Mouse (Mus musculus): ENCODE results near the gene Chrna3. TPM values are rescaled to one million over a fixed set of nuclear protein-coding genes. Genes with fewer than 3 reads are reported as not detected.

Chrna3 gene
- polyA plus RNA-seq, 1 experiment from 2014 or later: 5.4 TPM

DNA sequence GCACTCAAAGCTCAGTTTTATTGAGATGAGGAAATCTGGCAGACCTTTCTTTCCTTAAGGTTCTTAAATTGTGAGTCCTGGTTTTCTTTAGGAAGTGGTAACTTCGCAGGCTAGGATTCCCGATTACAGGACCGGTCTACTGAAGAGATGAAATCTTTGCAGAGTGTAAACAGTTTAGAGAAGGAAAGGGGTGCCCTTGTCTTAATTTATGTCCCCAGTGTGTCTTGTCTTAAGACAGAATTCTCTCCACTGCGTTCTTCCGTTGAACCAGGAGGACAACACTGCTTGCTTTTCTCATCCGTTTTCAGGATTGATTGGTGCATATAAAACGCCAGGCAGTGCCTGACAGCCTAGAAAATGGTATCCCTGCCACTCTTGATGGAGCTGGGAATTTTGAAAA, 44.0 kb downstream of the Chrna3 start:
- no peaks in the 10 kb centered on the region for H3K9me3 ChIP-seq (ENCODE audit: control insufficient read depth)
- H3K4me2 ChIP-seq (replicated peaks; ENCODE audit: low read depth): peak overlapping the region; percentile 99
- no peaks in the 10 kb centered on the region for H3K36me3 ChIP-seq (ENCODE audit: control insufficient read depth, insufficient read depth)
- H3K27me3 ChIP-seq (replicated peaks; ENCODE audit: control insufficient read depth, insufficient read depth, low read length): peaks cover 39% of the 10 kb centered on the region
- H3K27ac ChIP-seq (ENCODE audit: low read depth, low read length): no peak overlapping the region
- H3K4me3 ChIP-seq (ENCODE audit: low read depth, low read length): peak overlapping the region; percentile 63; the same call in 1 of the 2 replicates
- no peak for ATAC-seq
- no peaks in the 10 kb centered on the region for H3K4me1 ChIP-seq (replicated peaks; ENCODE audit: control insufficient read depth, insufficient read depth, low read length)
- 0 out of 2 replicates have a peak overlapping the region, but pooled peaks have one; percentile 7 for H3K9ac ChIP-seq (ENCODE audit: low read depth, low read length)
- 14% methylated on average over 7 of the region's 7 CpGs for WGBS
- TF ChIP-seq CTCF (IDR thresholded peaks at IDR 0.05; ENCODE audit: low read depth): no peak

DNA sequence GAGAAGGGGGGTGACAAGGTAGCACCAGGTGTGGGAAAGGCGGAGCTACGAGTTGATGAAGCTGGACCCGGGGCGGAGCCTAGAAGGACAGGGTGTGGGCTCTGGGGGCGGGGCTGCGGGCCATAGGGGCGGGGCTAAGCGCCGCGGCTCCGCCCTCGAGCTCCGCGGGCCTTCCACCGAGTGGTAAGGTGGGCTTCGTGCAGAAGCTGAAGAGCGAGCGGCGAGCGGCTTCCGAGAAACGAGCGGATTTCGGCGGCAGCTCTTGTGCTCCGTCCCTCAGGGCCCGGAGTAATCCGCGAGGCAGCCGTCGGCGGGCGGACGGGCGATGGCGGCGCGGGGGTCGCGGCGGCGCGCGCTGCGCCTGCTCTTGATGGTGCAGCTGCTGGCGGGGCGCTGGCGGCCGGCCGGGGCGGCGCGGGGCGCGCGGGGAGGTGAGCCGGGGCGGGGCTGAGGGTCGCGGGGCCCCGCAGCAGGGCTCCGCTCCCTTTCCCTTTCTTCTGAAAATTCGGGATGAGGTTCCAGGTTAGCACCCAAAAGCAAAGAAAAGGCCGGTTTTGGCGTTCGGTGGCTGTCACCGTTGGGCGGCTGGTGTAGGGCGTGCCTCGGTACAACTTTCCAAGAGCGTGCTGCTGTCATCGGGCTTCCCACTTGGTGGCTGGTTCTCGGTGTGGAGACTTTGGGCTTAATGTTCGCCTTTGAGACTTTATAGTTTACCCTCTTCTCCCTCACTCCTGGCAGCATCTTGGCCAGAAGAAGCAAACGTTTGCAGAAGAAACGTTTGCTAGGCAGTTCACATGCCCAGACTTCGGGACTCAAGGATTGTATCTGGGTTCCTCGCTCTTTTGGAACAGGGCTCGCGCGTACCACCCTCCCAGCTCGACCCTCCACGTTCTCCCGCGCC, 44.8 kb downstream of the Chrna3 start:
- no peak for TF ChIP-seq CTCF (IDR thresholded peaks at IDR 0.05; ENCODE audit: low read depth)
- Histone ChIP-seq H3K27ac (ENCODE audit: low read depth, low read length) (no peak overlapping the region), H3K9me3 (ENCODE audit: control insufficient read depth) (no peaks in the 10 kb centered on the region), H3K27me3 (replicated peaks; ENCODE audit: control insufficient read depth, insufficient read depth, low read length) (peaks cover 42% of the 10 kb centered on the region), H3K36me3 (ENCODE audit: control insufficient read depth, insufficient read depth) (no peaks in the 10 kb centered on the region), H3K9ac (ENCODE audit: low read depth, low read length) (peak overlapping the region; percentile 37; the same call in 1 of the 2 replicates), H3K4me1 (replicated peaks; ENCODE audit: control insufficient read depth, insufficient read depth, low read length) (no peaks in the 10 kb centered on the region), H3K4me2 (replicated peaks; ENCODE audit: low read depth) (peak overlapping the region; percentile 99), H3K4me3 (ENCODE audit: low read depth, low read length) (peak overlapping the region; percentile 63)
- under 1% methylated on average over 84 of the region's 85 CpGs for WGBS
- ATAC-seq: peak; percentile 66

DNA sequence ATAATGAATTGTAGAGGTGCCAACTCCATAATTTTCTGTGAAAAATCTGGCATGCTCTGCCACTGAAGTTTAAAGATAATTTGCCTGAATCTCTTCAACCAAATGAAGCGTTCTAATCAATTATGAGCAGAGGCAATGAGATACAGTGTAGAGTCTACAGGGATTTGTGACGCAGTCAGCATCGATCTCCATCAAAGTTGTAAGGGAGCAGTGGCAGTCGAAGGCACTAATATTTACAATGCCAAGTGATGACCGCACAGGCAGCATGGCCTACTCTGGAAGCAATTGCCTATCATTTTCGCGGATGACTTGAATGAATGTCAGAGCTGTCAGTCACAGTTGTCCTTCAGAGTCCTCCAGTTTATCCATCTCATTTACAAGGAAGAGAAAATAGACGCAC, 45.7 kb downstream of the Chrna3 start, which contains the start of gene Chrna5:
TSS of gene Chrna5 (plus strand) at position 207 of the 400 bp plus-strand sequence.
- H3K36me3 ChIP-seq (ENCODE audit: control insufficient read depth, insufficient read depth): no peaks in the 10 kb centered on the region
- no peak for TF ChIP-seq CTCF (IDR thresholded peaks at IDR 0.05; ENCODE audit: low read depth)
- peak within 1 kb of the TSS; percentile 99 for H3K4me2 ChIP-seq (replicated peaks; ENCODE audit: low read depth)
- peaks cover 42% of the 10 kb centered on the region for H3K27me3 ChIP-seq (replicated peaks; ENCODE audit: control insufficient read depth, insufficient read depth, low read length)
- peak within 1 kb of the TSS; percentile 63 for H3K4me3 ChIP-seq (ENCODE audit: low read depth, low read length)
- no peak for ATAC-seq
- 69% methylated on average over 8 of the region's 8 CpGs for WGBS
- H3K4me1 ChIP-seq (replicated peaks; ENCODE audit: control insufficient read depth, insufficient read depth, low read length): no peaks in the 10 kb centered on the region
- H3K27ac ChIP-seq (ENCODE audit: low read depth, low read length): no peak within 1 kb of the TSS
- no peaks in the 10 kb centered on the region for H3K9me3 ChIP-seq (ENCODE audit: control insufficient read depth)
- peak within 1 kb of the TSS; percentile 37; the same call in 1 of the 2 replicates for H3K9ac ChIP-seq (ENCODE audit: low read depth, low read length)

DNA sequence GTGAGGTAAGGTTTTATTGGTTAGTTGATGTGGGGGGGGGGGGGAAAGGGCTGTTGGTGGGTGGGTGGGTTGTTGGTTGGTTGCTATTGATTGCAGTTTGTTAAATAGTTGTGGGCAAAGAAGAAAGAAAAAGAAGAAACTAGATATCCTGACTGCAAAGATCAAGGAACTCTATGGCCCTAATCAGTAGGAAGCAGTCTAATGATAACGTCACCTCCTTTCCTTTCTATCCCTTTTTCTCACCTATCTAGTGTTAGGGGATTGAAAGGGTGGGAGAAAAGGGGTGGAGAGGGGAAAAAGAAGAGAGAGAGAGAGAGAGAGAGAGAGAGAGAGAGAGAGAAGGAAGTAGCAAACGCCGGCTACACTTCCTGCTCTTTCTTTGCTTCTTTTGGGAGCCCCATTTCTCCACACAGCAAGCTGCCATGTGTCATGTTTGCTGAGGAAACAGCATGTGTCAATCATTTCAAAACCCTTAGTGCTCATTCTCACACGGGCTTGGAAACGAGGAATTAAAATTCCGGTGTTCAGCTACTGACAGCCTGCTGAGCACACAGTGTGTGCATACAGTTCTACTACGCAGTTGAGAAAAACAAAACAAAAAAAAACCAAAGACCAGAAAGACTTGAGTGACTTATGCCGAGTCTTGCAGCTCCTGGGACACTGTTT, 56.3 kb downstream of the Chrna3 start:
- no peaks in the 10 kb centered on the region for H3K4me1 ChIP-seq (replicated peaks; ENCODE audit: control insufficient read depth, insufficient read depth, low read length)
- H3K9me3 ChIP-seq (ENCODE audit: control insufficient read depth): 0 out of 2 replicates have a peak, but pooled peaks cover 4% of the 10 kb centered on the region
- no peak for TF ChIP-seq CTCF (IDR thresholded peaks at IDR 0.05; ENCODE audit: low read depth)
- no peaks in the 10 kb centered on the region for H3K27me3 ChIP-seq (replicated peaks; ENCODE audit: control insufficient read depth, insufficient read depth, low read length)
- no peak overlapping the region for H3K4me3 ChIP-seq (ENCODE audit: low read depth, low read length)
- no peak overlapping the region for H3K27ac ChIP-seq (ENCODE audit: low read depth, low read length)
- H3K36me3 ChIP-seq (ENCODE audit: control insufficient read depth, insufficient read depth): no peaks in the 10 kb centered on the region
- WGBS: 43% methylated on average over 8 of the region's 8 CpGs
- H3K9ac ChIP-seq (ENCODE audit: low read depth, low read length): no peak overlapping the region
- H3K4me2 ChIP-seq (replicated peaks; ENCODE audit: low read depth): no peak overlapping the region
- ATAC-seq: no peak

DNA sequence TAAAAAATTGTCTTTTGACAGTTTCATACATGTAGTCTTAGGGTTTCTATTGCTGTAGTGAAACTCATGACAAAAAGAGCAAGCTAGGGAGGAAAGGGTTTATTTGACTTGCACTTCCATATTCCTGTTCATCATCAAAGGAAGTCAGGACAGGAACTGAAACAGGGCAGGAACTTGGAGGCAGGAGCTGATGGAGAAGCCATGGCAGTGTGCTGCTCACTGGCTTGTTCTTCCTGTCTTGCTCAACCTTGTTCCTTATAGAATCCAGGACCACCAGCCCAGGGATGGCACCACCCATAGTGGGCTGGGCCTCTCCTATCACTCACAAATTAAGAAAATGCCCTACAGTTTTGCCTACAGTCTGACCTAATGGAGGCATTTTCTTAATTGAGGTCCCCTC, 62.7 kb downstream of the Chrna3 start:
- Histone ChIP-seq H3K27me3 (replicated peaks; ENCODE audit: control insufficient read depth, insufficient read depth, low read length) (no peaks in the 10 kb centered on the region), H3K36me3 (ENCODE audit: control insufficient read depth, insufficient read depth) (peaks cover 5% of the 10 kb centered on the region), H3K9ac (ENCODE audit: low read depth, low read length) (no peak overlapping the region), H3K27ac (ENCODE audit: low read depth, low read length) (no peak overlapping the region), H3K4me1 (replicated peaks; ENCODE audit: control insufficient read depth, insufficient read depth, low read length) (0 out of 2 replicates have a peak, but pooled peaks cover 3% of the 10 kb centered on the region), H3K9me3 (ENCODE audit: control insufficient read depth) (0 out of 2 replicates have a peak, but pooled peaks cover 4% of the 10 kb centered on the region), H3K4me3 (ENCODE audit: low read depth, low read length) (no peak overlapping the region), H3K4me2 (replicated peaks; ENCODE audit: low read depth) (no peak overlapping the region)
- no peak for TF ChIP-seq CTCF (IDR thresholded peaks at IDR 0.05; ENCODE audit: low read depth)
- ATAC-seq: no peak

DNA sequence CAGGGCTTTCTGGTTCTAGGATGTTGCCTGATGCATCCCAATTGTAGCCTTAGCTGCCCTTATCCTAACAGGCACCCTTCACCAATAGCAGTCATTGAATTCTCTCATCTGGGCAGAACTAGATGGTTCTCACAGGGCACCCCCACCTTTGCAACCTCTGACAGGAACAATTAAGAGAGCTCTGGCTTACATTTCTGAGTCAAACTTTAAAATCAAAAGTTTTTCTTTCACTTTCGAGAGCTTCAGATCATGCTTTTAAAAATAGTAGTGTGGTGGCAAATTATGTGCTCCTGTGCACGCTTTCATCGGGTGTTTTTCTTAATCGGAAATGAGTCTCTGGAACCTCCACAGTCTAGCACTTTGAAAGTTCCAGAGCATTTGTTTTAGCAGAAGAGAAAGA, 65.3 kb downstream of the Chrna3 start:
- no peak overlapping the region for H3K4me3 ChIP-seq (ENCODE audit: low read depth, low read length)
- peaks cover 30% of the 10 kb centered on the region for H3K36me3 ChIP-seq (ENCODE audit: control insufficient read depth, insufficient read depth)
- 93% methylated on average over 4 of the region's 4 CpGs for WGBS
- no peaks in the 10 kb centered on the region for H3K27me3 ChIP-seq (replicated peaks; ENCODE audit: control insufficient read depth, insufficient read depth, low read length)
- 0 out of 2 replicates have a peak, but pooled peaks cover 3% of the 10 kb centered on the region for H3K4me1 ChIP-seq (replicated peaks; ENCODE audit: control insufficient read depth, insufficient read depth, low read length)
- no peak overlapping the region for H3K4me2 ChIP-seq (replicated peaks; ENCODE audit: low read depth)
- ATAC-seq: no peak
- no peak overlapping the region for H3K9ac ChIP-seq (ENCODE audit: low read depth, low read length)
- no peak for TF ChIP-seq CTCF (IDR thresholded peaks at IDR 0.05; ENCODE audit: low read depth)
- no peaks in the 10 kb centered on the region for H3K9me3 ChIP-seq (ENCODE audit: control insufficient read depth)
- H3K27ac ChIP-seq (ENCODE audit: low read depth, low read length): no peak overlapping the region

Other genes starting within 250 kb of the Chrna3 start
- 17.7 and 19.6 TPM in 2 replicates for gene Ireb2, start 162.8 kb downstream of the Chrna3 start, polyA plus RNA-seq (2015; fragmentation: Nextera tagmentation; extraction: Ambion mirVana)
- 1.1 and 1.2 TPM in 2 replicates for gene Hykk, start 109.3 kb downstream of the Chrna3 start, polyA plus RNA-seq (2015; fragmentation: Nextera tagmentation; extraction: Ambion mirVana)
- 239 and 257 TPM in 2 replicates for gene Psma4, start 75.8 kb downstream of the Chrna3 start, polyA plus RNA-seq (2015; fragmentation: Nextera tagmentation; extraction: Ambion mirVana)
- gene AY074887, start 75.6 kb downstream of the Chrna3 start, polyA plus RNA-seq (2015; fragmentation: Nextera tagmentation; extraction: Ambion mirVana): 0.41 and 0.47 TPM in 2 replicates
- 1.0 and 1.3 TPM in 2 replicates for gene Chrna5, start 45.7 kb downstream of the Chrna3 start, polyA plus RNA-seq (2015; fragmentation: Nextera tagmentation; extraction: Ambion mirVana)
- 2.3 and 3.1 TPM in 2 replicates for gene Chrnb4, start 22.2 kb upstream of the Chrna3 start, polyA plus RNA-seq (2015; fragmentation: Nextera tagmentation; extraction: Ambion mirVana)
- 17.0 TPM in 2 replicates for gene Ube2q2, start 122.3 kb upstream of the Chrna3 start, polyA plus RNA-seq (2015; fragmentation: Nextera tagmentation; extraction: Ambion mirVana)
- gene Fbxo22, start 182.4 kb upstream of the Chrna3 start, polyA plus RNA-seq (2015; fragmentation: Nextera tagmentation; extraction: Ambion mirVana): 36.5 and 38.1 TPM in 2 replicates